Mouse (Mus musculus): Measurements from ENCODE around the gene Lrmda. TPM values are rescaled to one million over a fixed set of nuclear protein-coding genes. Genes with fewer than 3 reads are reported as not detected.

The Lrmda gene
- total RNA-seq, 2 experiments from 2014 or later, result 2.6 to 2.9 TPM

DNA sequence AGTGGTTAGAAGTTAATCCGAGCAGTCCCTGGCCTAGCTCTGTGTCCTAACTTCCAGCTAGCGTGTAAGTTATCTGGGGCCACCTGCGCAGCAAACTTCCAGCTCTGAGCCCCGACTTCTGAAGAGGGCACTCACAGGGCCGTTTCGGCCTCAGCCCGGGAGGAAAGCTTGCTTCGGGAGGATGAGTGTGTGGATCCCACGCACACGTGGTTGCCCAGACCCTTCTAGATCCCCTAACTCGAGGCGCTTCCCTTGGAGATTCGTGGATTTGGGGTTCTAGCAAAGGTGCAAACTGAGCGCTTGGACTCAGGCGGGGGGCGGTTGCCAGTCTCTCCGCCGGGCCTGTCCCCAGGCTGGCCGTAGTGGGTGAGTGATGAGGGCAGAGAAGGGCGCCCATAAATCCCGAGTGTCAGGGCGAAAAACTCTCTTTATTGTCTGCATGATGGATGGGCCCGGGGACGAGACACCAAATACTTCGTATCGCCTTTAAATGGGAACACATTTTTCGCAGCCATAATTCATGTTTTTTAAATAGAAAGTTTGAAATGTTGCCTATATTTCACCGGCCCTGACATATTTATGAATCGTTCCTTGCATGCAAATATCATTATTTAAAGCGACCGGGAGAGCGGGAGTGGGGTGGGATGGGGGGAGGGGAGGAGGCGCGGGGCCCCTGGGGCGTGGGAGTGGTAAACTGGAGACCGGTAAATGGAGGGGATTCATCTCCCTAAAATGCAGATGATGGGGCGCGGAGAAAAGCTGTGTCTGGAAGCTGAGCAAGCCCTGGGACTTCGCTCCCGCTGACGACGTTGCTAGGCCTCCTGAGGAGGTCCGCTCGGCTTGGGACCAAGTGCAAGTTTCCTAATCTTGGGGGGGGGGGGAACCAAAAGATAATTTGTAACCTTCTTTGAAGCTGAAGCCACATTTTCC lies 25.2 kb upstream of the Lrmda start:
- peak; percentile 33 for DNase-seq
- peak overlapping the region; percentile 78 for H3K27ac ChIP-seq
- intact Hi-C loops (cut with DNase I), result no loop called here

DNA sequence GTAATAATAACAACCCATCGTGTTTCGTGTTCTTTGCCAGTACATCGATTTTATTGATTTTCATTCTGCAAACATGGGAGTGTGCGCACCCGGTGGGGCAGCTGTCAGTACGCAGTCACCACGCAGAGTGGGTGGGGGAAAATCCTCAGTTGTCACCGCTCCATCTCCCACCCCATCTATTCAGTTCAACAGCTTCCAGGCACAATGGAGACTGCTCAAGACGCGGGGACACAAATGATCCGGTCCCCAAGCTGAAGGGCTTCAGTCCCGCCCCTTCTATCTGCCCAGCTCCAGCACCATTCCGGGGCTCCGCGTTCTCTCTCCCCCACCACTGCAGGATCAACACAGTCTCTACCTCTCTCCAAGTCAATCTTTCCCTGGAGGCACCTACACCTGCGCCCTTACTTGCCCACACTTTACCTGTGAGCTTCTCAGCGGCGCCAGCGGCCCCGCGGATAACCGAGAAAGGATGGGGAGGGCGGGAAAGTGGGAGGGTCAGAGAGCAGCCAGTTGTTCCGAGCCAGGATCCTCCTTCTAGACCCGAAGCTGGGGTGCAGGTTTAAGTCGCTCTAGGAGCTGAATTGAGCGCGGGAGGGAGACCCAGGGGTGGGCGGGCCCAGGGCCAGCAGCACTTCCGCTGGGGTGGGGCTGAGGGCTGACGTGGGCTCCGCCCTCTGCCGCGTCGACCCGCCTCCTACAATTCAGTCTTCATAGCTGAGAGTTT lies 24.3 kb upstream of the Lrmda start:
- peak; percentile 81 for DNase-seq
- no peak for TF ChIP-seq CTCF (IDR thresholded peaks at IDR 0.05)
- intact Hi-C loops (cut with DNase I), result no loop called here
- peak overlapping the region; percentile 78 for H3K27ac ChIP-seq
- H3K4me3 ChIP-seq, result peak overlapping the region; percentile 83

More for the DNA sequence above, 25.2 kb upstream of the Lrmda start:
- no peak for TF ChIP-seq CTCF (IDR thresholded peaks at IDR 0.05)
- H3K4me3 ChIP-seq, result peak overlapping the region; percentile 83

DNA sequence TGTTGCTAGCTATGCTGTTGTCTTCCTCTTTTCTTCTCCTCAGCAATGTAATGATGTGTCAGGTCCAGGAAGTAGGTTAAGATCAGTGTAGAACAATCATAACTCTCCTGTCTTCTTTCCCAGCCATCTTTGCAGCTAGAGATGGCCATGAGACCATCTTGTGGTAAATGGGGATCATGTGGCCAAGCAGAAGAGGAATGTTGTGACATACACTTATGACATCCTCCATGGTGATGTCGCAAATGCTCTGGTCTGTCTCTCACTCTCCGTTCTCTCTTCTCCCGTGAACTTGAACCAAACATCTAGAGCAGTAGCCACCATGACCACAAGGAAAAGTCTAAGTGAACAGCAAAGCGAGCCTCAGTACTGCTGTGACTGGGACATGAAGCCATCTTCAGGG lies 19.9 kb upstream of the Lrmda start:
- no peak for TF ChIP-seq CTCF (IDR thresholded peaks at IDR 0.05)
- intact Hi-C loops (cut with DNase I), result no loop called here
- H3K27ac ChIP-seq, result no peak overlapping the region
- no peak for DNase-seq
- no peak overlapping the region for H3K4me3 ChIP-seq

DNA sequence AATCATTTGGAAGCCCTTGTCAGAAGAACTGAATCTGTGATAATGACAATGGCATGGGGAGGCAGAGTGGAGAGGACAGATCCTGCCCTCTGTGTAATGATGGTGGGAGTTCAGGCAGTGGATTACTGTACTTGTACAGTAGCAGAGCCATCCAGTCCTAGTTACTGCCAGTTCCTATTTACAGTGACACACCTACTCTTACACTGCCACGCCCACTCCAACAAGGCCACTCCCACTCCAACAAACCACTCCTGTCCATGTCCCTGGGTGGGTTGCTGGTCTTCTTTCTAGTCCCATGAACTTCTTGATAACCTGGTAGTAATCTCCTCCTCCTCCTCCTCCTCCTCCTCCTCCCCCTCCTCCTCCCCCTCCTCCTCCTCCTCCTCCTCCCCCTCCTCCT lies 16.3 kb upstream of the Lrmda start:
- TF ChIP-seq CTCF (IDR thresholded peaks at IDR 0.05), result no peak
- H3K4me3 ChIP-seq, result no peak overlapping the region
- intact Hi-C loops (cut with DNase I), result no loop called here
- H3K27ac ChIP-seq, result no peak overlapping the region
- no peak for DNase-seq

DNA sequence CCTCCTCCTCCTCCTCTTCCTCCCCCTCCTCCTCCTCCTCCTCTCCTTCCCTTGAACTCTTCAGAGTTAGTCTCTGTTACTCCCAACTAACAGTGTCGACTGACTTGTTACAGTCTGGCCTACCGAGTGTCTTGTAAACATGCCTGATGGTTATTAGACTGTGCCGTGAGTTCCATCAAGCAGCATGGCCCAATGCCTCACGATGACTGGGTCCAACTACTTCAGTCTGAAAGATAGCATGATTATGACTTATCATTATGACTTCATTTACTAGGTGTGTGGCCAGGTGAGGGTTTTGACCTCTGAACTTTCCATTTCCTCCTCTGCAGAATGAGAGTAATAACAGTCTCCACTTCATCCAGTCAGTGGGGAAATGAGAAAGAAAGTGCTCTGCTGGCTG lies 15.9 kb upstream of the Lrmda start:
- no peak overlapping the region for H3K4me3 ChIP-seq
- no peak for DNase-seq
- intact Hi-C loops (cut with DNase I), result no loop called here
- no peak for TF ChIP-seq CTCF (IDR thresholded peaks at IDR 0.05)
- H3K27ac ChIP-seq, result no peak overlapping the region

DNA sequence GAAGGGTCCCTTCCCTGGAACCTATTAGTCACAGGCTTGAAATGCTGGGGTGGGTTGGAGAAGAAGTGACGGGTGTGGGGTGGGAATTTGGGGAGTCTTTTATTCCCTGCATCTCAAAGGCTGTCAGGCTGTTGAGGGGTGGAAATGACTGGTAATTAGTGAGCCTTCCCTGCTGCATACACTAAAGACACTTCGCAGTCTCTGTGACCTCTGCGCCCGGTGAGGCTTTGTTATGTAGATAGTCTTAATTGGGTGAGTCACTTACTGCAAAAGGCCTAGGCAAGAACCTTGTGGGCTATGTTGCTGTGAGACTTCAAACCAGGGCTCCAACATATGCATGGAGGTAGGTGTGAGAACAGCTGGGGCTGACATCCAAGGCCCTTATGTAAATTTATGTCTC lies 14.6 kb upstream of the Lrmda start:
- intact Hi-C loops (cut with DNase I), result no loop called here
- TF ChIP-seq CTCF (IDR thresholded peaks at IDR 0.05), result no peak
- Histone ChIP-seq H3K4me3 (no peak overlapping the region), H3K27ac (no peak overlapping the region)
- DNase-seq, result no peak

DNA sequence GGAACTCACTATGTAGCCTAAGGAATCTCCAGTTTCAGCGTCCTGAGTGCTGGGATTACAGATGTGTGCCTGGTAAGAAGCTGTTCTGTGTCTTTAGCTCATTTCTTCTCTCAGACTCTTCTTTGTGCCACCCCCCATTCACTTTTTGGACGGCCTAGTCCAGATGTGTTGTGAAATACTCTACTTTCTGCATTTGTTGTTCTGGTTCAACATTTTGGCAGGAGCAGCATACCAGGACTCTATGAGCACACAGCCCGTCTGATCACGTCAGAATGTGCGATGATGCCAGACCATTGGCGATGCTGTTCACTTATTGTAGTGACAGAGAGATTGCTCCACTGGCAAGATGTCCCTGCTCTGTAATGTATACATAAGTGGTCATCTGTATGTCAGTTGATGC lies 12.5 kb upstream of the Lrmda start:
- TF ChIP-seq CTCF (IDR thresholded peaks at IDR 0.05), result no peak
- Histone ChIP-seq H3K4me3 (no peak overlapping the region), H3K27ac (no peak overlapping the region)
- peak; percentile 39 for DNase-seq
- intact Hi-C loops (cut with DNase I), result no loop called here

DNA sequence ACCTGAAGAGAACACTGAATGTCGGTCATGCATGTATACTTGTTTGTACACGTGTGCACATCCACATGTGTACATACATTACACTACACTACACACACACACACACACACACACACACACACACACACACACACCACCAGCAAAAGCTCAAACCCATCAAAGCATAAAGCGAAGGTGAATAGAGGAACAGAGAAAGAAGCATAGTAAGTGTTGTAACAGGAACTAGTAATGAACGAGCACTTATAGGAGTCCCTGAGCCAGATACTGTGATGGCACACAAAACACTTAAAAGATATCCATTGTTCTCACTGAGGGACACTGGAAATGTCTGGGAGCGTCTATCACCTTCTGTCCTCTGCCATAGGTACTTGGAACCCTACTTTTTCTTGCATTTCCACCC lies 5.2 kb upstream of the Lrmda start:
- Histone ChIP-seq H3K27ac (no peak overlapping the region), H3K4me3 (no peak overlapping the region)
- TF ChIP-seq CTCF (IDR thresholded peaks at IDR 0.05), result no peak
- intact Hi-C loops (cut with DNase I), result no loop called here
- no peak for DNase-seq

DNA sequence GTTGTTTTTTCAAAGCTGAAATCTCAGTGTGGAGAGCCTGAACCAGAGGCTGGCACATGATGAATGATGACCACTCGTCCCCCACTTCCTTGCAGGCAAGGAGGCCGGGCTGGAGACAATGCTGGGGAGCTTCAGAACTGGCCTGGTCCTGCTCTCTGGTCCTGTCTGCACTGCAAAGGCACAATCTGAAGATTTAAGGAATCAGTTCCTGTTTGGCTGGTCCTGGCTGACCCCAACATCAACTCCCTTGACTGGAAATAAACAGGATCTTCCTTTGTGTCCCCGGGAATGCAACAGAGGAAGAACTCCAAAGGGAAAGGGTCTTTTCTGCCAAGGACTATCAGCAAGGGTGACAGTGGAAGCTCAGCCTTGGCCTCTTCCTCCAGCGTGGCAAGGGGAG lies 4.7 kb upstream of the Lrmda start:
- no peak for DNase-seq
- intact Hi-C loops (cut with DNase I), result no loop called here
- TF ChIP-seq CTCF (IDR thresholded peaks at IDR 0.05), result no peak
- Histone ChIP-seq H3K27ac (no peak overlapping the region), H3K4me3 (no peak overlapping the region)

DNA sequence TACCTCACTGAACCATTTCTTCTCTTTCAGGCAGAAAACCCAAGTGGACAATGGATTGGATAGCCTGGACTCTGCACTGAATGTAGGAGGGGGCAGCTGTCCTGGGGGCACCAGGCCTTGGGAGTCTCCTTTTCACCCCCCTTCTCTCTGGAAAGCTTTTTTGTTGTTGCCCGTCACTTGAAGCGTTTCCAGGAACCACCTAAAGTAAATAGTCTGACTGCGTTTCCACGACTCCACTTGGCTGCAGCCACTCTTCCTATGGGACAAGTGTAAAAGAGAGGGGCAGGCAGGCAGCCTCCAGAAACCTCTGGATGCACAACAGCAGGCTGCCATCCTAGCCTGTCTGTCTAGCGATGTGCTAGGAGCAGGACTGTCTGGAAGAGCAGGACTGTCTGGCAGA lies 2.5 kb upstream of the Lrmda start:
- H3K27ac ChIP-seq, result no peak overlapping the region
- DNase-seq, result no peak
- H3K4me3 ChIP-seq, result no peak overlapping the region
- no peak for TF ChIP-seq CTCF (IDR thresholded peaks at IDR 0.05)
- intact Hi-C loops (cut with DNase I), result no loop called here

DNA sequence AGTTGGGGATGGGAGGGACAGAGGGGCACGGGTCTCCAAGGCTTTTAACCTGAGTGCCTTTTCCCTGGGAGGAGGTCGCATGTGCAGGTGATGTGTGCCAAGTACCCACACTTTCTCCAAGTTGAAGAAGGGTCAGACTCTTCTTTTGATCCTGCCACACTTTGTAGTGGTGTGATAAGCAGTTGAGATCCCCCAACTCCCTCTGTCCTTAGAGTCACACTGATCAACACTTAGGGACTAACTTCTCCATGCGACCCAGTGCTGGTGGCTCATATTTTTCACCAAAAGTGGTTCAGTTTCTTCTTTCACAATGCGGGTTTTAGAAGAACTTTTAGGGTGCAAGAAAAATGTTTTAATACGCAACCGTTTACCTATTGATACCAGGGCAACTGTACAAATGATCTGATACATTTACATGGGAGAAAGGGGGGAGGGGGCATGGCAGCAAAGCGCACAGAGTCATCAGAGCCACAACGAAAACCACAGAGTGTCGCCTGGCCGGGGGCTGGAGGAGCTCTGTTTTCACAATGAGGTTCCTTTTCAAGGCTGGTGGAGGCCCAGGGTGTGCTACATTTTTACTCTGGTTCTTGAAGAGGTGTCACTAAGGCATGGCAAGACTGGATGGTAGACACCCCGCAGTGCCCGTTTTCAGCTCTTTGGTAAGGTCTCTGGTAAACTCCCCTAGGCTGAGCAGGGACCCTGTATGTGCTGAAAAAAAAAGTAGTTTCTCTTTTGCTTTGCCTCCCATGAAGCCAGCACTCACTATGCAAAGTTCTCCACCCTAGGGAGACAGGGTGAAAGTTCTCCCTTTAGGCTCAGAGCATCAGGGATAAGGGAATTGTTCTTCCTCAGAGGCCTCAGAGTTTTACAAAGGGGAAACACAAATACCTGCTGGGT lies 685 bp downstream of the Lrmda start:
- no peak for TF ChIP-seq CTCF (IDR thresholded peaks at IDR 0.05)
- H3K27ac ChIP-seq, result peak overlapping the region; percentile 90
- H3K4me3 ChIP-seq, result peak overlapping the region; percentile 82
- DNase-seq, result no peak
- intact Hi-C loops (cut with DNase I), result loop anchor here (2.0 kb wide), 1 partner anchor 31 kb away; the partner anchor contains the start of gene Zfp503

DNA sequence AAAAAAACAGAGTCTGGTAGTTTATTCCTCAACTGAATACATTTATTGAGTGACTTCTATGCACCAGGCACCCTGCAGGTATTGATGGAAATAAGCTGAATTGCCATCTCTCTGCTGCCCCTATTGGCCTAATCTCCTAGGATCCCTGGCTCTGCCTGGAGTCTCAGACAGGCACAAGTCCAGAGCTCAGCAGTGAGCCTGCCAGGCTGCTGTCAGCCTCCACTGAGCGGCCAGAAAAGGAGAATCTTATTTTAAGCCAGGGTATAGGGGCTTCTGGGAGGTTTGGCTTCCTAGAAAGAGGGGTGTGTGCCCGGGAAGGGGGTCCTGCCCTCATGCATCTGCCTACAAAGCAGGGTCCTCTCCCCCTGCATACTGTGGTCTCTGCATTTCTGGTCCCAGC lies 1.4 kb downstream of the Lrmda start:
- Histone ChIP-seq H3K27ac (peak overlapping the region; percentile 90; the same call in 1 of the 2 replicates), H3K4me3 (no peak overlapping the region)
- peak; percentile 59 for TF ChIP-seq CTCF (IDR thresholded peaks at IDR 0.05)
- peak; percentile 69 for DNase-seq
- intact Hi-C loops (cut with DNase I), result no loop called here

All from gastrocnemius, adult 2 months (tissue).